Mouse (Mus musculus) ES-E14 (cell line): ENCODE results near the gene Pinlyp. TPM values are rescaled to one million over a fixed set of nuclear protein-coding genes. Genes with fewer than 3 reads are reported as not detected.

Source experiments
- DNase-seq: peaks from one replicate; pipeline ENCODE4 v3.0.0-alpha.2; 2013; ENCODE audit warnings: low read depth, low spot score
- H3K27ac ChIP-seq: 2 replicates; pipeline ENCODE4 v1.5.1; 2012; ENCODE audit warnings: low read depth, mild to moderate bottlenecking, low read length, moderate library complexity, mixed read lengths; ENCODE audit not compliant: poor library complexity, insufficient read depth, severe bottlenecking
- H3K36me3 ChIP-seq: 2 replicates; pipeline ENCODE4 v1.6.1; 2012; ENCODE audit warnings: mild to moderate bottlenecking, low read length, moderate library complexity, mixed read lengths; ENCODE audit not compliant: control insufficient read depth, poor library complexity, insufficient read depth, severe bottlenecking
- H3K4me1 ChIP-seq, 2 experiments: fragments of 150-350 bp in 1 of 2; sonication (generic) in 1 of 2; 2 replicates each; pipeline ENCODE4 v1.6.1; 2012; ENCODE audit warnings: low read length in 2 of 2, mild to moderate bottlenecking in 1 of 2, mixed read lengths in 1 of 2; ENCODE audit not compliant: control insufficient read depth in 2 of 2, insufficient read depth in 2 of 2, poor library complexity in 1 of 2
- H3K4me3 ChIP-seq, 2 experiments: fragments of 150-350 bp in 1 of 2; sonication (generic) in 1 of 2; 2 replicates each; pipeline ENCODE4 v1.5.1; 2012; ENCODE audit warnings: low read length in 2 of 2, low read depth in 1 of 2, mild to moderate bottlenecking in 1 of 2, mixed read lengths in 1 of 2; ENCODE audit not compliant: insufficient read depth in 1 of 2, poor library complexity in 1 of 2, severe bottlenecking in 1 of 2
- H3K9ac ChIP-seq: 2 replicates; pipeline ENCODE4 v1.6.1; 2012; ENCODE audit warnings: low read depth, mild to moderate bottlenecking, low read length, mixed read lengths; ENCODE audit not compliant: poor library complexity, insufficient read depth, severe bottlenecking
- H3K9me3 ChIP-seq: fragments of 150-350 bp; sonication (generic); 2 replicates; pipeline ENCODE4 v1.6.1; 2012; ENCODE audit warnings: low read depth, mild to moderate bottlenecking, low read length; ENCODE audit not compliant: control insufficient read depth, insufficient read depth
- CHD2 ChIP-seq: IDR thresholded peaks from 2 replicates; pipeline ENCODE4 v1.6.1; 2014; ENCODE audit warnings: mild to moderate bottlenecking, low read depth, low read length, inconsistent platforms
- HCFC1 ChIP-seq: IDR thresholded peaks from 2 replicates; pipeline ENCODE4 v1.6.1; 2012; ENCODE audit warnings: low read length, inconsistent platforms, borderline replicate concordance; ENCODE audit not compliant: insufficient read depth
- MAFK ChIP-seq: IDR thresholded peaks from 2 replicates; pipeline ENCODE4 v1.6.1; 2014; ENCODE audit warnings: mild to moderate bottlenecking, low read depth, low read length, inconsistent platforms; ENCODE audit not compliant: insufficient read depth
- ZC3H11A ChIP-seq: IDR thresholded peaks from 2 replicates; pipeline ENCODE4 v1.6.1; 2012; ENCODE audit warnings: low read depth, mild to moderate bottlenecking, inconsistent platforms, low read length, borderline replicate concordance
- ZNF384 ChIP-seq: IDR thresholded peaks from 2 replicates; pipeline ENCODE4 v1.6.1; 2012; ENCODE audit warnings: low read depth, low read length, inconsistent platforms
- in situ Hi-C, 2 experiments: fragments of 600-800 bp; cut with MboI; formaldehyde crosslinking; loops; one replicate each; pipeline ENCODE4 v1.15.1; 2025; ENCODE audit warnings: low sequenced_read_pairs in 2 of 2, inconsistent platforms in 1 of 2; ENCODE audit not compliant: unreplicated experiment in 2 of 2
- total RNA-seq: library from RNA; depleted of rRNA; stranded (reverse); fragments of 300-350 nt; gene quantifications from 2 replicates; pipeline ENCODE4 v1.2.3, GENCODE M21; 2012

The Pinlyp gene
- total RNA-seq, 1 experiment: not detected

- Histone ChIP-seq H3K36me3 (peaks cover 21% of the 10 kb centered on the region), H3K4me1 (peaks cover 0 to 11% of the 10 kb centered on the region in 2 experiments; a peak in 2 of 4 replicates), H3K4me3 (peak overlapping the region; percentile 85 to 98), H3K27ac (no peak overlapping the region; the same call in 1 of the 2 replicates), H3K9me3 (no peaks in the 10 kb centered on the region), H3K9ac (peak overlapping the region; percentile 97)
- DNase-seq: no peak
- in situ Hi-C loops: no loop called here
- TF ChIP-seq CHD2 (no peak), HCFC1 (no peak), ZNF384 (no peak), ZC3H11A (no peak), MAFK (no peak)
Observed at GRCm38 (mm10) chr7:24547534-24548036, 1.7 kb upstream of the Pinlyp start.

DNA sequence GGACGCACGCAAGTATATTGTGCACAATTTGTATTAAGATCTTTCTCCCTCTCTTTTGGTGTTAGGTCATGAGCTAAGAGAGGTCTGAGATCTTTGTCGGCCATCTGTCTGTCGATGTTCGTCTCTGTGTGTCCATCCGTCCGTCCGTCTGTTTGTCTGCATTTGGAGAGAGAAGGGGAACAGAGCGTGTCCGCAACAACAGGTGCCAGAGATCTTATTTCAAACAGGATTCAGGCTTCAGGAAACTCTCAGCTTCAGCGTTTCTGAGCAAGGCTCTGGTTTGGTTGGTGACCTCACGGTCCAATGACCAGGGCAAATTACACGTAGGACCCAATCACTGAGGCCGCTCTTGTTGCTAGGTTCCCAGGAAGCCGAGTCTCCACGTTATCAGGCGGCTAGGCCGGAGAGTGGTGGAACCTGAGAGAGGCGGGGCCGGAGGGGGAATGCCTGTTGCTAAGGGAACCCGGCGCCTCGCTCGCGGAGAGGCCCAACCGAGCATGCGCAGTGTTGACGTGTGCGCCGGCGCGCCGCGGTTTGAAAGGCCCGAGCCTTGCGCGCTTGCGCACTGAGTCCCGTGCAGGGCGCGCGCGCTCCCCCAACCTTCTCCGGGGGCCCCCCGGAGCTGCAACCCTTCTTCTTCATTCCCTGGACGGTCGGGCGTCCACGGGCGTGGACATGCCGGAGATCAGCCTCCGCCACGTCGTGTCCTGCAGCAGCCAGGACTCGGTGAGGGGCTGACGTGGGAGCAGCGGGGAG is 894 bp upstream of the Pinlyp start:
- Histone ChIP-seq H3K4me3 (peak overlapping the region; percentile 85 to 98), H3K9ac (peak overlapping the region; percentile 97), H3K27ac (peak overlapping the region; percentile 34), H3K4me1 (peaks cover 0 to 11% of the 10 kb centered on the region in 2 experiments; a peak in 2 of 4 replicates), H3K36me3 (peaks cover 14% of the 10 kb centered on the region), H3K9me3 (no peaks in the 10 kb centered on the region)
- peak; percentile 99 for DNase-seq
- TF ChIP-seq ZNF384 (no peak), HCFC1 (peak; percentile 64; the same call in 1 of the 2 replicates), CHD2 (no peak), MAFK (0 out of 2 replicates have a peak, but pooled peaks have one; percentile 13)
- in situ Hi-C loops: no loop called here

- H3K4me1 ChIP-seq: peaks cover 0 to 7% of the 10 kb centered on the region in 2 experiments; a peak in 1 of 4 replicates
- no peaks in the 10 kb centered on the region for H3K9me3 ChIP-seq
- peak; percentile 80 for TF ChIP-seq CHD2
- no peak for TF ChIP-seq HCFC1
- 0 out of 2 replicates have a peak, but pooled peaks have one; percentile 14 for TF ChIP-seq ZC3H11A
- H3K36me3 ChIP-seq: peaks cover 9% of the 10 kb centered on the region
- 0 out of 4 replicates have a peak overlapping the region, but pooled peaks of 1 of the 2 experiments have one; percentile 7 for H3K4me3 ChIP-seq
- in situ Hi-C loops: no loop called here
- H3K27ac ChIP-seq: no peak overlapping the region
- no peak for DNase-seq
- H3K9ac ChIP-seq: no peak overlapping the region
Observed at GRCm38 (mm10) chr7:24544506-24544905, 1.4 kb downstream of the Pinlyp start.

GRCm38 (mm10) chr7:24539686-24540085 is 6.2 kb downstream of the Pinlyp start:
- DNase-seq: no peak
- Histone ChIP-seq H3K36me3 (no peaks in the 10 kb centered on the region), H3K9ac (no peak overlapping the region), H3K9me3 (no peaks in the 10 kb centered on the region), H3K27ac (no peak overlapping the region), H3K4me3 (no peak overlapping the region), H3K4me1 (0 out of 4 replicates have a peak, but pooled peaks cover 0 to 2% of the 10 kb centered on the region in 2 experiments)
- TF ChIP-seq MAFK (no peak), ZNF384 (no peak), ZC3H11A (no peak), CHD2 (no peak), HCFC1 (no peak)
- in situ Hi-C loops: no loop called here
